In the genomic region with DNA sequence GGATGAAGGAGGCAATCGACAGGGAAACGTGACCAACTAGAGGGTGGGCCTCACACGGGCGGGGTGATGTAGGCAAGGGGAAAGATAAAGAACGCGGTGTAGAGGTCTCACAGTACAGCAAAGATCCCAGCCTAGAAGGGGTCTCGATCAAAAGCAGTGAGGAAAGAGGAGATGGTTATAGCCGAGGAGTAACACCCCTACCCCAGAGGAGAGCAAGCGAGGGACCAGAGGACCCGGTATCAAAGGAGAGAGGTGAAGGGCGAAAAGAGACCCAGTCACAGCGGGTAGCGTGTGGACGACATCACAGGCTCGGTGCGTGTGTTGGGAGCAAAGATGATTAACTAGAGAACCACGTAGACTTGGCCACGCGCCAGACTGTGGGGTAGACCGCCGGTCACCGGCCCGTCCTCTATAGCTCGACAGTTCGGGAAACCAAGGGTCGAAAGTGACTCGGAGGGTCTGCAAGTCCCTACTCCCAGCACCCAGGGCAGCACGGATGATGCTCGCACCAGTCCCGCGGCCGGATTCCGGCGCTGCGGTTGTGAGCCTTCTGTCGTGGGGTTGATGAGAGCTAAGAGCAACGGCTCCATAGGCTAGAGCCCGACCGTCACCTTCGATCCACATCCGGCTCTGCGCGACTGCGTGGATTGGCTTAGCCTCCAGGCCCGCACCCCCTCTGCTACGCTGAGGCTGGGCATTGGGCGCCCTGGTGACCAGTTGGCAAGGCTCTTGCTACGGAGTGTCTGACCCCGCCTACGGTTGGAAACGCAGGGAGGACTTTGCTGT, we compare ENCODE assay signal across 9 mouse cellular contexts. TPM values are rescaled to one million over a fixed set of nuclear protein-coding genes. Genes with fewer than 3 reads are reported as not detected.
A peak's percentile ranks its signal among the peaks of the same experiment; 100 is the strongest.
DNase-seq lines count a peak whose midpoint lies in the region; ATAC-seq and TF ChIP-seq lines count a peak whose summit lies in the region.
"Had no signal": no experiment of that assay in that cellular context is flagged by ENCODE, and none has a peak within 500 bp of the region (broad histone marks: within the 10 kb centered on the region; RNA-seq: fewer than 3 reads in every experiment).

No protein-coding gene starts in this region.

- peak overlapping the region; percentile 34 for H3K9ac ChIP-seq in ES-Bruce4 (ENCODE audit: low read depth, poor library complexity, severe bottlenecking)
- peak overlapping the region; percentile 23; the same call in 1 of the 2 replicates for H3K9ac ChIP-seq in liver, postnatal 0 days (replicated peaks)
- H3K9ac ChIP-seq in neural tube, embryonic 12.5 days, result peak overlapping the region; percentile 58

- DNase-seq in cerebellum, adult 9-11 months, result peak; percentile 89
- peak; percentile 84 for DNase-seq in heart, postnatal 4 days
- peak; percentile 80 to 82 for DNase-seq in layer of hippocampus, adult 18-20 months (ENCODE audit: low spot score in 2 of 2)
- peak; percentile 78 for DNase-seq in liver, postnatal 0 days
- peak; percentile 88 for DNase-seq in telencephalon, adult 2 months (ENCODE audit: low read depth, low spot score)

- TF ChIP-seq CTCF in ES-Bruce4 (IDR thresholded peaks at IDR 0.05; ENCODE audit: low read depth, low read length), result no peak
- no peak for TF ChIP-seq CTCF in liver, postnatal 0 days (IDR thresholded peaks at IDR 0.05; ENCODE audit: low read depth)

- peak overlapping the region; percentile 62 for H3K4me2 ChIP-seq in liver, postnatal 0 days (ENCODE audit: low read depth, low read length)
- peak overlapping the region; percentile 63 for H3K4me2 ChIP-seq in neural tube, embryonic 12.5 days (replicated peaks)

- 16% methylated on average over 51 of the region's 51 CpGs for WGBS in liver, postnatal 0 days (ENCODE audit: insufficient replicate concordance)
- WGBS in neural tube, embryonic 12.5 days, result 18% methylated on average over 51 of the region's 51 CpGs

- no peak overlapping the region for H3K27ac ChIP-seq in ES-Bruce4 (ENCODE audit: insufficient read depth, low read length)
- no peak overlapping the region for H3K27ac ChIP-seq in liver, postnatal 0 days (ENCODE audit: low read depth)
- 0 out of 2 replicates have a peak overlapping the region, but pooled peaks have one; percentile 29 for H3K27ac ChIP-seq in neural tube, embryonic 12.5 days

- no peaks in the 10 kb centered on the region for H3K36me3 ChIP-seq in ES-Bruce4 (ENCODE audit: control insufficient read depth, insufficient read depth, low read length, poor library complexity, severe bottlenecking)
- no peaks in the 10 kb centered on the region for H3K36me3 ChIP-seq in liver, postnatal 0 days (replicated peaks; ENCODE audit: insufficient read depth, low read length)
- no peaks in the 10 kb centered on the region for H3K36me3 ChIP-seq in neural tube, embryonic 12.5 days

- no peaks in the 10 kb centered on the region for H3K9me3 ChIP-seq in ES-Bruce4 (replicated peaks; ENCODE audit: control insufficient read depth, insufficient read depth, low read length, poor library complexity, severe bottlenecking)
- no peaks in the 10 kb centered on the region for H3K9me3 ChIP-seq in liver, postnatal 0 days (ENCODE audit: low read length)
- no peaks in the 10 kb centered on the region for H3K9me3 ChIP-seq in neural tube, embryonic 12.5 days

- ATAC-seq in frontal cortex, adult (ENCODE audit: low TSS enrichment), result peak; percentile 100
- ATAC-seq in liver, postnatal 0 days, result peak; percentile 100
- peak; percentile 100 for ATAC-seq in neural tube, embryonic 12.5 days (ENCODE audit: low FRiP score, low read depth)
- ATAC-seq: Patski had no signal

- TF ChIP-seq EP300 in ES-Bruce4 (IDR thresholded peaks at IDR 0.05; ENCODE audit: insufficient read depth, low read depth, low read length), result no peak
- TF ChIP-seq EP300 in liver, postnatal 0 days (IDR thresholded peaks at IDR 0.05; ENCODE audit: low read depth), result no peak

- no peaks in the 10 kb centered on the region for H3K27me3 ChIP-seq in ES-Bruce4 (ENCODE audit: control insufficient read depth, insufficient read depth, low read length, poor library complexity, severe bottlenecking)
- H3K27me3 ChIP-seq in liver, postnatal 0 days (ENCODE audit: insufficient read depth, low read length), result no peaks in the 10 kb centered on the region
- no peaks in the 10 kb centered on the region for H3K27me3 ChIP-seq in neural tube, embryonic 12.5 days (replicated peaks)
- H3K27me3 ChIP-seq: Patski had no signal

- peak overlapping the region; percentile 68 for H3K4me3 ChIP-seq in ES-Bruce4 (ENCODE audit: low read depth, low read length)
- H3K4me3 ChIP-seq in liver, postnatal 0 days (ENCODE audit: low read depth, low read length), result peak overlapping the region; percentile 38
- peak overlapping the region; percentile 46 for H3K4me3 ChIP-seq in neural tube, embryonic 12.5 days

- TF ChIP-seq POLR2A in ES-Bruce4 (IDR thresholded peaks at IDR 0.05; ENCODE audit: insufficient read depth, low read length), result no peak

- H3K4me1 ChIP-seq in ES-Bruce4 (ENCODE audit: control insufficient read depth, insufficient read depth, low read length), result no peaks in the 10 kb centered on the region
- no peaks in the 10 kb centered on the region for H3K4me1 ChIP-seq in liver, postnatal 0 days (ENCODE audit: insufficient read depth)
- no peaks in the 10 kb centered on the region for H3K4me1 ChIP-seq in neural tube, embryonic 12.5 days

RNA-seq across cellular contexts. Expression of a gene that starts 22.2 kb away (rescaled TPM):
- not detected in 2 replicates for polyA plus RNA-seq in ES-Bruce4 (2011; ENCODE audit: insufficient read depth, insufficient read length, low read depth, missing spikeins)
- not detected for total RNA-seq in heart, postnatal 4 days (2021)
- not detected for total RNA-seq in layer of hippocampus, adult 18-20 months (2021)
- not detected in 2 replicates for polyA plus RNA-seq in liver, postnatal 0 days (2015; fragmentation: Nextera tagmentation; extraction: Ambion mirVana)
- not detected in 2 replicates for polyA plus RNA-seq in neural tube, embryonic 12.5 days (2016; fragmentation: Nextera tagmentation; extraction: Ambion mirVana)
- polyA plus RNA-seq: Patski had no signal

RNA-seq across cellular contexts. Expression of a gene that starts 22.2 kb away (rescaled TPM):
- not detected in 2 replicates for polyA plus RNA-seq in ES-Bruce4 (2011; ENCODE audit: insufficient read depth, insufficient read length, low read depth, missing spikeins)
- total RNA-seq in heart, postnatal 4 days (2021), result under 1 TPM; 0.24 to 0.41 TPM
- total RNA-seq in layer of hippocampus, adult 18-20 months (2021), result not detected
- polyA plus RNA-seq in liver, postnatal 0 days (2015; fragmentation: Nextera tagmentation; extraction: Ambion mirVana), result 9.3 and 10.3 TPM in 2 replicates
- not detected in 2 replicates for polyA plus RNA-seq in neural tube, embryonic 12.5 days (2016; fragmentation: Nextera tagmentation; extraction: Ambion mirVana)

RNA-seq across cellular contexts. Expression of a gene that starts 26.1 kb away (rescaled TPM):
- not detected in 2 replicates for polyA plus RNA-seq in ES-Bruce4 (2011; ENCODE audit: insufficient read depth, insufficient read length, low read depth, missing spikeins)
- not detected for total RNA-seq in heart, postnatal 4 days (2021)
- not detected for total RNA-seq in layer of hippocampus, adult 18-20 months (2021)
- 13.3 and 13.7 TPM in 2 replicates for polyA plus RNA-seq in liver, postnatal 0 days (2015; fragmentation: Nextera tagmentation; extraction: Ambion mirVana)
- 0.34 TPM in 1 of 2 replicates, not detected in the other for polyA plus RNA-seq in neural tube, embryonic 12.5 days (2016; fragmentation: Nextera tagmentation; extraction: Ambion mirVana)

RNA-seq across cellular contexts. Expression of a gene that starts 54.8 kb away (rescaled TPM):
- not detected in 2 replicates for polyA plus RNA-seq in ES-Bruce4 (2011; ENCODE audit: insufficient read depth, insufficient read length, low read depth, missing spikeins)
- total RNA-seq in heart, postnatal 4 days (2021), result 1 to 10 TPM in 1 of 2 experiments, under 1 TPM in 1; 0.55 to 1.4 TPM
- under 1 TPM; 0.20 to 0.67 TPM for total RNA-seq in layer of hippocampus, adult 18-20 months (2021)
- 0.08 and 0.09 TPM in 2 replicates for polyA plus RNA-seq in liver, postnatal 0 days (2015; fragmentation: Nextera tagmentation; extraction: Ambion mirVana)
- polyA plus RNA-seq in neural tube, embryonic 12.5 days (2016; fragmentation: Nextera tagmentation; extraction: Ambion mirVana), result 1.1 and 1.3 TPM in 2 replicates

Comparison
In these comparisons a context has a peak if more than half of its experiments do, and no peak if none do; other contexts are left out.
1. RNA of a gene that starts 22.2 kb away (polyA plus RNA-seq): 9.3 to 10.3 TPM in liver, postnatal 0 days; not detected in ES-Bruce4 and not detected in neural tube, embryonic 12.5 days; every median in the first group is over 10 times any median in the second.
2. RNA of a gene that starts 26.1 kb away (polyA plus RNA-seq): 13.3 to 13.7 TPM in liver, postnatal 0 days; not detected in ES-Bruce4 and 0.34 TPM in neural tube, embryonic 12.5 days; every median in the first group is over 10 times any median in the second.
3. Peak in every context shown above with its lines, with median percentiles within 50 percentile points of each other: H3K4me3 ChIP-seq, H3K9ac ChIP-seq, DNase-seq and ATAC-seq.